Mouse (Mus musculus) G1E (cell line): ENCODE data around the gene Mea1.

Experiments used
- CTCF ChIP-seq: IDR thresholded peaks from 2 replicates; pipeline ENCODE4 v1.5.1; 2012; ENCODE audit warnings: low read depth, low read length, inconsistent platforms, mixed read lengths
- GATA1 ChIP-seq: IDR thresholded peaks from 2 replicates; pipeline ENCODE4 v1.6.1; 2012; ENCODE audit warnings: borderline replicate concordance, low read length, inconsistent platforms, mixed read lengths
- POLR2AphosphoS5 ChIP-seq: IDR thresholded peaks from 2 replicates; pipeline ENCODE4 v1.6.1; 2012; ENCODE audit warnings: low read depth, low read length, inconsistent platforms; ENCODE audit not compliant: insufficient replicate concordance
- TAL1 ChIP-seq: conservative IDR thresholded peaks from 2 replicates; pipeline ENCODE4 v1.6.1; 2012; ENCODE audit warnings: low read depth, low read length, inconsistent platforms, mixed read lengths

GRCm38 (mm10) chr17:46694517-46695063, 16.0 kb downstream of the Mea1 start:
- TF ChIP-seq CTCF = no peak
- TF ChIP-seq TAL1 = no peak
- no peak for TF ChIP-seq GATA1
- no peak for TF ChIP-seq POLR2AphosphoS5
